Mouse (Mus musculus): ENCODE measurements around the gene Tbc1d22a. TPM values are rescaled to one million over a fixed set of nuclear protein-coding genes. Genes with fewer than 3 reads are reported as not detected.
A peak's percentile ranks its signal among the peaks of the same experiment; 100 is the strongest.
"Not testable (repeated sequence)": the region's sequence is repeated elsewhere in the genome, so short reads cannot be mapped to it uniquely, and the experiment has no call there.

Gene Tbc1d22a
- polyA plus RNA-seq, 1 experiment, result 28.1 TPM

DNA sequence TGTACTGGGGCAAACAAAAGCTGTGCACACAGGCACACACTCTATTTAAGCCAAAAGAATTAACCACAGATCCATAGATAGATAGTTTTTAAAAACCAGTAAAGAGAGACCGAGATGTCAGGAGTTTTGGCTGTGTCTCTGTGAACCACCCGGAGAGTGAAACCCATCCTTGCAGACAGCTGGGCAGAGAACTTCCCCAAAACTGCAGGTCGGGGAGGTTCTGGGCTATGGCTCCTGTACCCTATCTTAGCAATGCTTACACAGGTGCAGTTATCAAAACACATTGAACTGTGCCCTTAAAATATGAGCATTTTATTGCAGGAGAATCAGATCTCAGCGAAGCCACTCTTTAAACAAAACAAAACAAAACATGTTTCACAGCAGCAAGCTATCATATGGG is 33.8 kb upstream of the Tbc1d22a start:
- TF ChIP-seq POLR2A (IDR thresholded peaks at IDR 0.05; ENCODE audit: low read depth, low read length) (no peak), CTCF (IDR thresholded peaks at IDR 0.05; ENCODE audit: extremely low read depth, insufficient read depth, insufficient read length, insufficient replicate concordance) (no peak)
- H3K4me1 ChIP-seq (ENCODE audit: control insufficient read depth, insufficient read depth, insufficient read length), result peaks cover 23% of the 10 kb centered on the region; the same call in 1 of the 2 replicates
- DNase-seq (ENCODE audit: low read depth in 1 of 2, low spot score in 2 of 2), result peak in 1 of 2 experiments; percentile 65
- no peaks in the 10 kb centered on the region for H3K27me3 ChIP-seq (ENCODE audit: control insufficient read depth, insufficient read depth, low read length)
- no peak overlapping the region for H3K4me3 ChIP-seq (ENCODE audit: extremely low read depth, insufficient read depth, insufficient read length)
- H3K27ac ChIP-seq (ENCODE audit: insufficient read depth, low read length), result peak overlapping the region; percentile 91
- H3K36me3 ChIP-seq (ENCODE audit: control insufficient read depth, insufficient read depth, low read length), result no peaks in the 10 kb centered on the region
- 19% methylated on average over 4 of the region's 4 CpGs for WGBS

GRCm38 (mm10) chr15:86181321-86181720 is 32.9 kb upstream of the Tbc1d22a start:
- DNase-seq (ENCODE audit: low read depth in 1 of 2, low spot score in 2 of 2); H3K27me3 ChIP-seq (ENCODE audit: control insufficient read depth, insufficient read depth, low read length); H3K4me3 ChIP-seq (ENCODE audit: extremely low read depth, insufficient read depth, insufficient read length); H3K36me3 ChIP-seq (ENCODE audit: control insufficient read depth, insufficient read depth, low read length): not testable (repeated sequence)
- peak overlapping the region; percentile 97 for H3K27ac ChIP-seq (ENCODE audit: insufficient read depth, low read length)
- 86% methylated on average over 3 of the region's 3 CpGs for WGBS
- H3K4me1 ChIP-seq (ENCODE audit: control insufficient read depth, insufficient read depth, insufficient read length), result peaks cover 24% of the 10 kb centered on the region; the same call in 1 of the 2 replicates

GRCm38 (mm10) chr15:86181941-86182439 is 32.3 kb upstream of the Tbc1d22a start:
- H3K27me3 ChIP-seq (ENCODE audit: control insufficient read depth, insufficient read depth, low read length), result no peaks in the 10 kb centered on the region
- WGBS, result 3% methylated on average over 11 of the region's 11 CpGs
- peaks cover 26% of the 10 kb centered on the region; the same call in 1 of the 2 replicates for H3K4me1 ChIP-seq (ENCODE audit: control insufficient read depth, insufficient read depth, insufficient read length)
- TF ChIP-seq CTCF (IDR thresholded peaks at IDR 0.05; ENCODE audit: extremely low read depth, insufficient read depth, insufficient read length, insufficient replicate concordance) (no peak), POLR2A (IDR thresholded peaks at IDR 0.05; ENCODE audit: low read depth, low read length) (no peak)
- H3K36me3 ChIP-seq (ENCODE audit: control insufficient read depth, insufficient read depth, low read length), result no peaks in the 10 kb centered on the region
- DNase-seq (ENCODE audit: low read depth in 1 of 2, low spot score in 2 of 2), result peak in 1 of 2 experiments; percentile 66
- peak overlapping the region; percentile 48 for H3K4me3 ChIP-seq (ENCODE audit: extremely low read depth, insufficient read depth, insufficient read length)
- H3K27ac ChIP-seq (ENCODE audit: insufficient read depth, low read length), result peak overlapping the region; percentile 97

GRCm38 (mm10) chr15:86182646-86183045 is 31.6 kb upstream of the Tbc1d22a start:
- peak; percentile 87 to 94 for DNase-seq (ENCODE audit: low read depth in 1 of 2, low spot score in 2 of 2)
- Histone ChIP-seq H3K4me3 (ENCODE audit: extremely low read depth, insufficient read depth, insufficient read length) (peak overlapping the region; percentile 26; the same call in 1 of the 2 replicates), H3K27me3 (ENCODE audit: control insufficient read depth, insufficient read depth, low read length) (no peaks in the 10 kb centered on the region), H3K36me3 (ENCODE audit: control insufficient read depth, insufficient read depth, low read length) (no peaks in the 10 kb centered on the region), H3K27ac (ENCODE audit: insufficient read depth, low read length) (peak overlapping the region; percentile 97), H3K4me1 (ENCODE audit: control insufficient read depth, insufficient read depth, insufficient read length) (peaks cover 26% of the 10 kb centered on the region; the same call in 1 of the 2 replicates)
- TF ChIP-seq CTCF (IDR thresholded peaks at IDR 0.05; ENCODE audit: extremely low read depth, insufficient read depth, insufficient read length, insufficient replicate concordance) (no peak), POLR2A (IDR thresholded peaks at IDR 0.05; ENCODE audit: low read depth, low read length) (peak; percentile 77)
- 5% methylated on average over 13 of the region's 13 CpGs for WGBS

GRCm38 (mm10) chr15:86183484-86183883 is 30.8 kb upstream of the Tbc1d22a start:
- TF ChIP-seq CTCF (IDR thresholded peaks at IDR 0.05; ENCODE audit: extremely low read depth, insufficient read depth, insufficient read length, insufficient replicate concordance) (no peak), POLR2A (IDR thresholded peaks at IDR 0.05; ENCODE audit: low read depth, low read length) (no peak)
- Histone ChIP-seq H3K4me3 (ENCODE audit: extremely low read depth, insufficient read depth, insufficient read length) (peak overlapping the region; percentile 11), H3K27me3 (ENCODE audit: control insufficient read depth, insufficient read depth, low read length) (no peaks in the 10 kb centered on the region), H3K4me1 (ENCODE audit: control insufficient read depth, insufficient read depth, insufficient read length) (peaks cover 26% of the 10 kb centered on the region; the same call in 1 of the 2 replicates), H3K27ac (ENCODE audit: insufficient read depth, low read length) (peak overlapping the region; percentile 97), H3K36me3 (ENCODE audit: control insufficient read depth, insufficient read depth, low read length) (no peaks in the 10 kb centered on the region)
- no peak for DNase-seq (ENCODE audit: low read depth in 1 of 2, low spot score in 2 of 2)
- WGBS, result 53% methylated on average over 8 of the region's 8 CpGs

DNA sequence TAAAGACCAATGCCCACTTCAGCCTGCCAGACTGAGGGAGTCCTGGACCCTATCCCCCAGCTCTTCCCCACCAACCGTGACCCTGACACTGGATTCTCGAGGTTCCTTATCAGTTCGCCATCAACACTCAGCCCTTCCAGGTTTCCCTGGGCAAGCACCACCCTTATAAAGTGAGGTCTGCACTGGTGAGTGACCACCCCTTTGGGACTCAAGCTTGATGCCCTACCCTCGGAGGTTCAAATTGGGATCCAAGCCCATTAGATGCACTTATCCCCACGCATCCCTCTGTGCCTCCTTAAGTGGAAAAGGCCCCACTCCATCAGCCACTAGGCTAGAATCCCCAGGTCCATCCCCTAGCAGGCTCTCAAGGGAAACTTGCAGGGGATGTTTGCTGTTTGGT is 30.2 kb upstream of the Tbc1d22a start:
- no peak for DNase-seq (ENCODE audit: low read depth in 1 of 2, low spot score in 2 of 2)
- Histone ChIP-seq H3K4me1 (ENCODE audit: control insufficient read depth, insufficient read depth, insufficient read length) (peaks cover 27% of the 10 kb centered on the region; the same call in 1 of the 2 replicates), H3K4me3 (ENCODE audit: extremely low read depth, insufficient read depth, insufficient read length) (peak overlapping the region; percentile 90), H3K36me3 (ENCODE audit: control insufficient read depth, insufficient read depth, low read length) (no peaks in the 10 kb centered on the region), H3K27ac (ENCODE audit: insufficient read depth, low read length) (peak overlapping the region; percentile 96), H3K27me3 (ENCODE audit: control insufficient read depth, insufficient read depth, low read length) (no peaks in the 10 kb centered on the region)
- TF ChIP-seq CTCF (IDR thresholded peaks at IDR 0.05; ENCODE audit: extremely low read depth, insufficient read depth, insufficient read length, insufficient replicate concordance) (no peak), POLR2A (IDR thresholded peaks at IDR 0.05; ENCODE audit: low read depth, low read length) (no peak)
- WGBS, result 49% methylated on average over 5 of the region's 5 CpGs

DNA sequence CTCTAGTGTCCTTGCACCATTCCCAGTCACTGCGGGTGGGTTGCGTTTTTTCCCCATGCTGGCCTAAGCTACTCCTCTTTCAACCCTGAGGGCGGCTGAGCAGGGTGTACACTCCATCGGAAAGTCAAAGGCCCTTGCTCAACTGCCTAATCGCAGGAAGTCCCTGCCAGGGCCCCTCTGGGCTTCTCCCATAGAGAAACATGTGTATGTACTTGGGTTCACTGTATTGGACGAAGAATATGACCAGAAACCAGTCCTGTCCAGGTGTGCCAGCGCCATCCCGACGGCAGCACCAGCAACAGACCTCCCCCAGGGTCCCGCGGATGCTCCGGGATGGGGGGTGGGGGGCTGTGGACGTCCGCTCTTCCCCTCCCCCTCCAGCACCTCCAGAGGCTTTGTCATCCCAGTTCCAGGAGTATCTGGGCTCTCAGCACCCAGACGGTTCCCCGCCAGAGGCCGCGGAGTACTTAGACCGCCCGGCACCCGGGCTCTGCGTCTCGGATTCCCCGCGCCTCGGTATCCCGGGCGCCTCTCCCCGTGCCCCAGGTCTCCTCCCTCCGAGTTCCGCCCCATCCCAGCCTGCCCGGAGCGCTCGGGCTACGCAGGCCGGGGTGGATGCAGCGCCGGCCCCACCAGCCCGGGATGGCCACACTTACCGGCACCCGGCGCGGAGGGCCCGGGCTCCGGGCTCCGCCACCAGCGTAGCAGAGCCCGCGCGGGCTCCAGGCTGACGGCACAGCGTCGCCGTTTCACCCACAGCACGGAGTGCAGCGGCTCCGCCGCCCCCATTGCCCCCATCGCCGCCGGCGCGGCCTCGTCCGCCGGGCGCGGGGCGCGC is 29.2 kb upstream of the Tbc1d22a start:
- WGBS, result under 1% methylated on average over 70 of the region's 70 CpGs
- Histone ChIP-seq H3K4me1 (ENCODE audit: control insufficient read depth, insufficient read depth, insufficient read length) (peaks cover 22% of the 10 kb centered on the region; the same call in 1 of the 2 replicates), H3K36me3 (ENCODE audit: control insufficient read depth, insufficient read depth, low read length) (no peaks in the 10 kb centered on the region), H3K27ac (ENCODE audit: insufficient read depth, low read length) (peak overlapping the region; percentile 96), H3K27me3 (ENCODE audit: control insufficient read depth, insufficient read depth, low read length) (no peaks in the 10 kb centered on the region), H3K4me3 (ENCODE audit: extremely low read depth, insufficient read depth, insufficient read length) (peak overlapping the region; percentile 90)
- TF ChIP-seq POLR2A (IDR thresholded peaks at IDR 0.05; ENCODE audit: low read depth, low read length) (no peak), CTCF (IDR thresholded peaks at IDR 0.05; ENCODE audit: extremely low read depth, insufficient read depth, insufficient read length, insufficient replicate concordance) (no peak)
- DNase-seq (ENCODE audit: low read depth in 1 of 2, low spot score in 2 of 2), result peak in 1 of 2 experiments; percentile 54

All from spleen, adult 2 months (tissue).